Comparison of ENCODE assay signal across 21 mouse cellular contexts in the genomic region with DNA sequence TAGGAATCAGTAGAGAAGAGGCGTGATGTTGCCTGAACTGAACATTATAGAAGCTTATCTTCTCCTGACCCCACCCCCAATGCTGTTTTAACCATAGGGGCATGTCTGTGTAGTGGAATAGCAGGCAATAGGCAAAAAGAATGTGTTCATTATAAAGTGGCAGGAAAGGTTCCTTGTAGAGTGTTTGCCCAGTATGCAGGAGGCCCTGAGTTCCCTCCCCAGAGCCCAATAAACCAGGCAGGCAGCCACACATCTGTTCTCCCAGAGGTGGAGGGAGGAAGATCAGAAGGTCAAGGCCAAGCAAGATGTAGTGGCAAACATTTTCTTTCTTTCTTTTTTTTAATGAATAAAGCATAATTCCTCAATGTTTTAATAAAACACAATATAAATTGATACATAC. TPM values are rescaled to one million over a fixed set of nuclear protein-coding genes. Genes with fewer than 3 reads are reported as not detected.
"Had no signal": no experiment of that assay in that cellular context is flagged by ENCODE, and none has a peak within 500 bp of the region (broad histone marks: within the 10 kb centered on the region; RNA-seq: fewer than 3 reads in every experiment).

No protein-coding gene starts in this region.

- H3K27me3 ChIP-seq: kidney, embryonic 15.5 days; lung, embryonic 15.5 days; midbrain, embryonic 13.5 days; neural tube, embryonic 13.5 days had no signal

- H3K9me3 ChIP-seq: kidney, embryonic 15.5 days; lung, embryonic 15.5 days; midbrain, embryonic 10.5 days; midbrain, embryonic 13.5 days; neural tube, embryonic 13.5 days had no signal

- ATAC-seq: midbrain, embryonic 13.5 days; midbrain, embryonic 16.5 days had no signal

- H3K36me3 ChIP-seq: kidney, embryonic 15.5 days; lung, embryonic 15.5 days; midbrain, embryonic 10.5 days; midbrain, embryonic 13.5 days; neural tube, embryonic 13.5 days had no signal

- H3K4me2 ChIP-seq: kidney, embryonic 15.5 days; liver, embryonic 11.5 days; lung, embryonic 15.5 days; midbrain, embryonic 13.5 days; neural tube, embryonic 13.5 days had no signal

- DNase-seq: kidney, postnatal 10 days; lung, adult 18-20 months; lung, postnatal 10 days; lung, postnatal 36 days; retina, postnatal 1 day; right cerebral cortex, postnatal 25 days; thymus, adult 2 months; thymus, postnatal 14 days; thymus, postnatal 4 days had no signal

- H3K9ac ChIP-seq: kidney, embryonic 15.5 days; liver, embryonic 14.5 days; lung, embryonic 15.5 days; midbrain, embryonic 13.5 days; neural tube, embryonic 13.5 days had no signal

- H3K27ac ChIP-seq: kidney, embryonic 15.5 days; liver, embryonic 14.5 days; lung, embryonic 15.5 days; midbrain, embryonic 10.5 days; midbrain, embryonic 13.5 days; neural tube, embryonic 13.5 days had no signal

- H3K4me3 ChIP-seq: kidney, embryonic 15.5 days; lung, embryonic 15.5 days; megakaryocyte, embryonic 14.5 days; midbrain, embryonic 10.5 days; midbrain, embryonic 13.5 days; myocyte; neural tube, embryonic 13.5 days had no signal

- H3K4me1 ChIP-seq: kidney, embryonic 15.5 days; lung, embryonic 15.5 days; midbrain, embryonic 10.5 days; midbrain, embryonic 13.5 days; neural tube, embryonic 13.5 days had no signal

RNA-seq across cellular contexts. Expression of a gene that starts 13.5 kb away (rescaled TPM):
- total RNA-seq: monocyte, adult 5-6 weeks; neutrophil, adult 5-6 weeks had no signal
- polyA plus RNA-seq: myocyte had no signal
